Mouse (Mus musculus) spleen, adult 2 months (tissue): ENCODE measurements around the gene Selenos.

ENCODE experiments used
- CTCF ChIP-seq: fragments of 200-500 bp; IDR thresholded peaks from 2 replicates; pipeline ENCODE4 v1.5.1; 2011; ENCODE audit warnings: mild to moderate bottlenecking, inconsistent platforms; ENCODE audit not compliant: insufficient read depth, insufficient read length, insufficient replicate concordance; ENCODE audit errors: extremely low read depth
- POLR2A ChIP-seq: fragments of 200-500 bp; IDR thresholded peaks from 2 replicates; pipeline ENCODE4 v1.6.1; 2011; ENCODE audit warnings: low read depth, low read length, inconsistent platforms

GRCm38 (mm10) chr7:66043552-66044459 is 35.6 kb upstream of the Selenos start, which contains the start of gene Gm45213:
- no peak for TF ChIP-seq CTCF
- TF ChIP-seq POLR2A: no peak
